Mouse (Mus musculus) ES-CJ7 (cell line): Measurements from ENCODE around the gene Tns3.

ENCODE experiments used
- DNase-seq: peaks from one replicate; pipeline ENCODE4 v3.0.0; 2011; ENCODE audit warnings: low read depth, low spot score

Gene Tns3

DNA sequence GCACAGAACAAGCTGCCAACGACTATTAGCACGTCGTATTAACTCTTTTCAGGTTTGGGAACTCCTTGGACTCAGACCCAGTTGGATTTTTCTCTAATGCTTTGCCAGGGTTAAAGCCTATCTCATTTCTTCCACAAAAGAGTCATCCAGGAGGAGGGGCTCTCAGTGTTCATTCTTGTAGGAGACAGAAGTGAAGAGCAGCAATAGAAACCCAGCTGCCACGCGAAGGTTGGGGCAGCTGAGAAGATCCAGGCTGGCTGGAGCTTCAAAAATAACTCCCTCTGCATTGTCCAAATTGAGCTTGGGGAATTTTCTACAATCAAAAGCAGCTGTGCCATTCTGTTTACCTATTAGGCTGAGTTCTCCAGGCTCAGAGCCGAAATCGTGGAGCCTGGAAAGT is 16.3 kb upstream of the Tns3 start:
- no peak for DNase-seq

DNA sequence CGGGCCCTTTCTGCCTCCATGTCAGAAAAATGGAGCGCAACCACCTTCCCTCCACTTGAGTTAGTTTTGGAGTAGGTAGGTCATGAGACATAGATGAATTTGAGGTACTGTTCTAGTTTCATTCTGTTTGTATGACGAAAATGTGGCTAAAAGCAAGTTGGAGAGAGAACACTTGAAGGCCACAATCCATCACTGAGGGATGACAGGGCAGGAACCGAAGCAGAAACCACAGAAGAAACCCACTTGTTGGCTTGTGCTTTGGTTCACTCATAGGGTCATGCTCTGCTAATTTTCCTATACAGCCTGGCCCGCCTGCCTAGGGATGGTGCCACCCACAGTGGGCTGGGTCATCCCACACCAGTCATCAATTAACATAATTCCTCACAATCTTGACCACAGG is 14.9 kb upstream of the Tns3 start:
- no peak for DNase-seq

DNA sequence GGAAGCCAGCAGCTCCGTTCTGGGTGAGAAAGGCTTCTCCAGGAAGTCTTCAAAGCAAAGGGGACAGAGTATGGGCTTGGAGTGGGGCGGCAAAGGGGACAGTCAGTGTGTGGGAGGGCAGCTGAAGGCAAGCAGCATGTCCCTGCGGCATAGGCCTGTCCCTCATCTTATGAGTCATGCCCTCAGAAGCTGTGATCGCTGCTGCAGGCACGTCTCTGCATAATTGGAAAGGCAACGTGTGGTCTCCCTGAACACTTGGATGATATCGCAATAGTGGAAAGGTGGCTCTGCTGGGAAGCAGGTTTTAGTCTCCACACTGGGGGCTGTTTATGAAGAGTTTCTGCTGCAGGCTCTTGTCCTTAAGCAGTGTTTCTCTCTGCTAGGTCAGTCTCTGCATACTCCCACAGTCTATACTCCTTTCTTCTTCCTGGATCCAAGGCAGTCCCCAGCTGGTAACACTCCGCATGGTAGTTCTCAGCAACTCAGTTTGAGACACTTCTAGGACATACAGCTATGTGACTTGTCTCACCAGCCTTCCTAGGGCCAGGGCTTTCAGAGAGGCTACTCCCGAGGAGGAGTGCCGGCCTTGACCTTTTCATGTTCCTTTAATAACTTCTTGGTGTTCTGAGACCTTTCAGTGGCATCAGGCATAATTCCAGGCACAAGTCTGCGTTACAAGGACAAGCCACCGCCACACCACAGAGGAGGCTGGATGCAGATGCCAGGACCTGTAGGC is 14.1 kb upstream of the Tns3 start:
- no peak for DNase-seq

DNA sequence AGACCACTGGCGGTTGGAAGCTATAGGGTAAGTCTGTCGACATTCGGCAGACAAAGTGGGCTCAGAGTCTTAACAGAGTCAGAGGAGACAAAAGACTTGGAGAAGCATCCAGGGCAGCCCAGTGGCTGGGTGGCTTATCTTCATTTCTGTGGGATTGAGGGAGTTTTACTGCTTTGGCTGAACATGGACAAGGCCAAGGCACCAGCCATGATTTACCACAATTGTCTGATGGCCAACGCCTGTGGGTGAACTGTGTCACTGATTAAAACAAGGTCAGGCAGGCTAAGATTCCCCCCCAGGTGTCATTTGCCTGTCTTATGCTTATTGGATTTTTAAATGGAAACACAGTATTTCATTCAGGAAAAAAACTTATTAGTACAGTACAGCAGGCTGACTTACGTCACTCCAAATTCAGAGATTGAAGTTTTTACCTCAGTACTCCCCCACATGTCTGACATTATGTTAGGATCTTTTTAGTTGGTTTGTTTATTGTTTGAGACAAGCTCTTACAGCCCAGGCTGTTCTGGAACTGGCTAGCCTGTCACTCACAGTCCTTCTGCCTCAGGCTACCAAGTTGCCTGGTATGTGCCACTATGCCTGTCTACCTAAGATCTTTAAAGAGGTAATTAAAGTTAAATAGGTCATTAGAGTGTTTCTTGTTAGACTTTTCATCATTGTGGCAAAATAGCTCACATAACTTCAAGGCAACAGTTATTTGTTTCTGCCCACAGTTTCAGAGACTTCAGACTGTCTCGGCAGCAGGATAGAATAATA is 11.6 kb upstream of the Tns3 start:
- no peak for DNase-seq

DNA sequence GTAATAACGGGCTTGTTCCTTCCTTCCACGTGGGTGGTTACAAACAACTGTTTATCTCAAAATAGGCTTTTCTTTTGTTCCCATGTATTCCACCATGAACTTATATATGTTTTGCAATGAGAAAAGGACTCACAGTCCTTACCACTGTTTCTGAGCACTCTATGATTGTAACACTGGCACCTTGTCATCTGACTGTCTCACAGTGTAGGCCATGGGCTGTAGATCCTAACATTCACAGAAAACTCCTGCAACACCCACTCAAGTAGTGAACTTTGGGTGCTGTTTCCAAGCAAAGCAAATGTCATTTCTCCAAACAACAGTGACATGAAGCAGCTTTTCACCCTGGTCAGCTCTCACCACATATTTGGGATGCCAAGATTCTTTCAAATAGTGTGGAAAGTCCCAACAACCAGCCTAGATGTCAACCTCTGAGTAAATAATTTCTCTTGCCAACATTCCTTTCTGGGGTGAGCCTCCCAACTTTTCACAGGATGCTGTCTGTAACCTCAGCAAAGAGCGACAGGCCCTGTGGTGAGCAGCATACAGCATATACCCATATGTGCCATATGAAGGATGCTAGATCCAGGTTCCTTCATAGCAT is 10.3 kb upstream of the Tns3 start:
- no peak for DNase-seq

DNA sequence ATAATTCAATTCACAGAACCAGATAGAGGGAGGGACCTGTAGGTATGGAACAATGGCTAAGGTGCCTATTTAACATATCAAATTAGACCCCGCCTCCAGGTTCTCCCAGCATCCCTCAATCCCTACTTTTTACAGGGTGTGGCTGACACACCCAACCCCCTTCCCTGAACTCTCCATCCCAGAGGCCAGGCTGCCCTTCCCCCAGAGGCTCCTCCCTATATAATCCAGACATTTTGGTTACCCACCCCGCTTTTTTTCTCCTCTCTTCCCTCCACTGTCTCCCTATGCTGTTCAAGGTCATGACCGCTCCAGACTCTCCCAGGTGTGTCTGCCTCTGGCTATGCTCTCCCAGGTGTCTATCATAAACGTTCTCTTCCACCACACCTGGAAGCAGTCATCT is 7.4 kb upstream of the Tns3 start:
- peak; percentile 93 for DNase-seq

DNA sequence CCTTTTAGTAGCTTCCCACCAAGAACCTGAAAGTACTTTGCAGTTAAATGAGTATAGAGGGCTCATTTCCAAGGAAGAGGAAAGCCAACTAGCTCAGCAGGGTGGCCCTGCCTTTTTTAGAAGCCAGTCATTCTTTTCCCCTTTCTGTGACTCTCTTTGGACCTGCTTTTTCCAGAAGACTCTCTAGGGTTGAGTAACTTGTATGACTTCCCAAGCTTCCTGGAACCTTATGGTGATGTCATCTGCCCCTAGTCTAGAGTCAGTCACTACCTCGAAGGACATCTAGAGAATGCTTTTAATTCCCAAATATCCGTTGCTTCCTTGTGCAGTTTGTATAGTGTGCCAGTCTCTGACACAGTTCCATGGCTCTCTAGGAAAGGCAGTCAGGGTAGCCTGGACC is 4.8 kb upstream of the Tns3 start:
- no peak for DNase-seq

DNA sequence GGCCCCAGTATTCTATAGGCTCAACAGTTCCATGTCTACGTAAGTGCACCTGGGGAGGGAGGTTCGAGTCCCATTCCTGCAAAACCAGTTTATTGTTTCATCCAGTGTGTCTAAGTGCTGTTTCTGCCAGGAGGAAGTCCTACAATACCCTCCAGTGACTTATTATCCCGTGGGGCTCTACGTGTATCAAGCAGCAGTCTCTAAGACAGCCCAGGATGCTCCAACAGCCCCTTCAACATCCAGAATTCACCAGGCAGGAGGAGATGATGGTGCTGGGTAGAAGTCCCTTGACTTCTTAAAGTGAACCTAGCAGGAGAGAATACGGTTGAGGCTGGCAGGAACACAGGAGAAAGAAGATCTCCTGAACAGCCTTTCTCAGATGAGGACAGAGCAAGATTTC is 462 bp upstream of the Tns3 start:
- no peak for DNase-seq

DNA sequence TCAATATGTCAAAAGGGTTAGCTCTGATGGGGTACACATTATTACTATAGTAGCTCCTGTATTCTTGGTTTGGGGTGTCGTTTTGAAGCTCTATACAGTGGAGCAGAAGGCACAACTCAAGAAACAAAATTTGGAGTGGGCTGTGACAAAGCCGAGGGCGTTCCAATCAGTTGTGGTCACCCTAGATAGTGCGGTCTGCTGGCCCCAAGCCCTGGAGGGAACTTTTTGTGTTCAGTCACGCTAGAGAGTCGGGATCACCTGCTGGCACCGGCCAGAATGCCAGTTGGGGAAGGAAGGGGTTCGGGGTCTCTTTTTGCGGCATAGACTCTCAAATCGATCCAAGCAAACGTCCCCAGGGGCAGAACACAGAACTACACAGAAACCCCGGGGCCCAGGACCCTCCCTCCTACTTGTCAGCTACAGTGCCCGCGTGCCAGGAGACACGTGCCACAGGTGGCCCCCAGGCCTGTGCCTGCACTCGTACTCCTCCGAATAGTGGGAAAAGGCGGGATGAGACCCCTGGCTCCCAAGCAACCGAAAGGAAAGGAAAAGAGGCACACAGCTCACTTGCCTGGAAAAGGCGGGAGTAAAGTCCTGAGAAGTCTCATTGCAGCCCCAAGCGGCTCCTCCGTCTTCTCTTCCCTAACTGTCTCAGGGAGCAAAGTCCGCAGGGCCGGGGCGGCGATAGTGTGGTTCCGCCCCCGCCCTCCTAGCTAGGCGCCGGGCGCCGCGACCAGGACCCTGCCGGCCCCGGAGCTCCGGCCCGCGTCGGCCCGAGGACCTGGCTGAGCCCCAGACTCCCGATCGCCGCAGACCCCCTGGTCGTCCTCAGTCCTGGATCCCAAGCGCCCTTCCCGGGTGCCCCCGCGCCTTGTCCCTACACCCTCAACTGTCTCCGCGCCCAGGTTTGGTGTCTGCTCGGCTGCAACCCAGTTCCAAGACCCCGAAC is 617 bp downstream of the Tns3 start:
- peak; percentile 71 for DNase-seq

DNA sequence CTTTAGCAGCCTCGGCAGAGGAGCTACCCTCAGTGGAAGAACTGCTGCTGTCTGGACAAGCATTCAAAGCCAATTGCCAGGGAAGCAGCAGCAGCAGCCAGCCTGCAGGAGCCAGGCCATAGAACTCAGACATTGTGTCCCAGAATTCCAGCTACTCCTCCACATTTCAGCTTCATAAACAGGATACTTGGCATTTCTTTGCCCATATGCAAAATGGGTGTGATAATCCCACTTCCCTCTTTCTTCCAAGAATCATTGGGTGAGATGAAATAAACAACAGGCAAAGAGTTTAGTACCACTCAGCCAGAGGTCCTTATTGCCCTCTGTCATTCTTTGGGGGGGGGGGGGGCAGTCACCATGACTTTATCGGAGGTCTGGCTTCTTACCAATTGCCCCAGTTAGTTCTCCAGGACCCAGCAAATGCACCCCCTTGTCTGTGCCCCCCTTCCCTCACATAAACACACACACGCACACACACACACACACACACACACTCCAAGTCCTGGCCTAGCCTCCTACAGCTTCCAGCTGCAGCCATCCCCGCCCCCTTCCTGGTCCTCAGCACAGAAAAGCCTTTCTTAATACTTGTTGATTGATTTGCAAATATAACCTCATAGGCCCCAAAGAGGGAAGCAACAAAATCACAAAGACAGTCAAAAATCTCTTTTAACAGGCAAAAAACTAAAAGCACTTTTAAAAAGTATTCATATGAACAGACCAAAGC is 1.5 kb downstream of the Tns3 start:
- no peak for DNase-seq

DNA sequence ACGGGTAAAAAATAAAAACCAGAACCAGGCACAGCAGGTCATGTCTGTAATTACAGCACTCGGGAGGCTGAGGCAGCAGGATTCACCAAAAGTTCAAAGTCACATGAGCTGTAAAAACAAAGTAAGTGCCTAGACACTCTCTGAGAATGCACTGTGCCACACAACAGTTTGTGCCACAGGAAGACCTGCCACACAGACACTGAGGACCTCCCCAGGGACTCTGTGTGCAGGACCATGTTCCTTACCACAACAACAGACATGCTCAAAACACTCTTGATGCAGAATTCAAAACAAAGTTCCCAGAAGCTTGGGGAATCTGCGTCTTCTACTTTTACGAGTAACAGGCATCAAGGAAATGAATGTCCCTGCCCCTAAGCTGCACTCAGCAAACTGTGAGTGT is 3.4 kb downstream of the Tns3 start:
- no peak for DNase-seq

DNA sequence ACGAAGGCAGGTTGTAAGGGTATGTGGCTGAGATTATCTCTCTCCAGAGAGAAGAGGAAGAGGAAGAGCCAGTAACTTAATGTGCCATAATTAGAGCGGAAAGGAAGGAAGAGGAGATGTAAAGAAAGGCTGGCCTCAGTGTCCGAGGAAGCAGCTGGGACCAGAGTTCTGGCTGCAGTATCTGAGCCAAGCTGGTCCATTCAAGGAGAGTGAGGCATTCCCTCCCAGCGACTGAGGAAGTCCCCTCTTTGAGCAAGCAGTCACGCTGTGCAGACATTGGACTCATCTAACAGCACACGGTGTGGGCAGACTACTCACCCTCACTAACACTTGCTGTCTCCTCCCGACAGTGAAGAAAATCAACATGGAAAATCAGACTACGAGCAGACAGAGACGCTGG is 4.5 kb downstream of the Tns3 start:
- no peak for DNase-seq

DNA sequence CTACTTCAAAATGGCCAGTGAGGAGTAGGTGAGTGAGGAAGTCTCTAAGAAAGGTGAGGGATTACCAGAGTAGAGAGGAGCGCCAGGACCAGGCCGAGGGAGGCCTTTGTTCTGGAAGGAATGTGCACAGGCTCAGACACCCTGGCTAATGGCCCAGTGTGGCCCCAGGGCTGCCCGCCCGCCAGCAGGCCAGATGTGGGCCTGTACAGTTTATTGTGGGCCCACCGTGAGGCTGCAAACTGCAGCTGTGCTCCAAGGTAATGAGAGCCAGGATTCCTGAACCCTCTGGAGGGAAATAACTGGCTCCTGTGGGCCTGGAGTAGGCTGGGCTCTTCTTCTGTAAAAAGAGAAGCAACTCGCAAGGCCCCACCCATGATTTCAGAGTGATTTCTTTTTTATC is 5.3 kb downstream of the Tns3 start:
- no peak for DNase-seq

DNA sequence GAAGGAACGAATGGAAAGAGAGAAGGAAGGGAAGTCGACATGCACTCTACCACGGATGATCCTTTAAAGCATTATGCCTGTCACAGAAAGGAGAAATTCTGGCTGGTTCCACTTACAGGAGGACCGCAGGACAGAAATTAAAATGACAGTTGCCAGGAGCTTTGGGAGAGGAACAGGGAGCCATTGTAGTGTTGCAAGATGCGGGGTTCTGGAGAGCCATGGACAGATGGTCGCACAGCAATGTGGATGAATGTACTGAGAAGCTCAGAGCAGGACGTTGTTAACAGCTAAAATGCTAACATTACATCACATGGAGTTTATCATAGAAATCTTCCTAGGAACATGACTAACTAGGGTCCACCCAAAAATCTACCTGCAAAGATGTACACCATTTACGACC is 6.8 kb downstream of the Tns3 start:
- DNase-seq: no peak

DNA sequence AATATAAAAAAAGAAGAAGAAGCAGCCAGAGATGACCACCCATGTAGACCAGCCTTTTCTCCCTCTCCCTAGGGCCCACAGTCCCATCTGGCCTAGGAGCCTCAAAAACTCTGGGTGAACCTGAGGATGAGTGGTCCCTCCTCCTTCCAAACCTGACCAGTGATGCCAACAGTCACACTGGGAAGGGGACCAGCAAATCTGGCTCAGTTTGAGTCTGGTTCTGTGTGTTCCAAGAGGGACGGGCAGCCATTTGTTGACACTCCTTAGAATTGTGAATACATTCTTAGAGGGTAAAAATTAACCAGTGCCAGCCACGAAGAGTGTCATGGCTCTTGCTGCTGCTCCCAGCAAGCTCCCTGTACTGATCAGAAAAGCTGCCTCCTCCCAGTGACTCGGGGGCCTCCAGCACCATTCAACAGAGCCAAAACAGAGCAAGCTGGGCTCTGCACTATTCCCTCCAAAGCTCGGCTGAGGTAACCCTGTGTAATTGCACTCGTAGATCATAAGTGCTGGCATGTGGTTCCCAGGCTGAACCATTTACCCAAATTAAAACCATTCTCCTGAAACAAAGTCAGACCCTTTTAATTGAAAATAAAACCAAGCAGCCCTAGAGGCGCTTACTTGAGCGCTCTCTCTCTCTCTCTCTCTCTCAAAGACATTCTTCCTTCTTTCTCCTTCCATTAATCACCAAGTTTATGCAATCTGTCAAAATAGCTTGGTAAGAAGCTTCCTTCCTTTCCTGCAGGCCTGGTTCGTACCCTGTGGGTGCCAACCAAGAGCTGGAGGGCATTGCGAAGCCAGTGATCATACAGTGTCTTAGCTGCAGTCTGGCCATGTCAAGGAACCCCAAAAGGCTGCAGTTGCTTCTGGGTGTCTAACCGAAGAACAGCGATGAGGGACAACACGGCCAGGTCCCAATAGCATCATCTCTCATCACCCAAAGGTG is 7.6 kb downstream of the Tns3 start:
- no peak for DNase-seq

DNA sequence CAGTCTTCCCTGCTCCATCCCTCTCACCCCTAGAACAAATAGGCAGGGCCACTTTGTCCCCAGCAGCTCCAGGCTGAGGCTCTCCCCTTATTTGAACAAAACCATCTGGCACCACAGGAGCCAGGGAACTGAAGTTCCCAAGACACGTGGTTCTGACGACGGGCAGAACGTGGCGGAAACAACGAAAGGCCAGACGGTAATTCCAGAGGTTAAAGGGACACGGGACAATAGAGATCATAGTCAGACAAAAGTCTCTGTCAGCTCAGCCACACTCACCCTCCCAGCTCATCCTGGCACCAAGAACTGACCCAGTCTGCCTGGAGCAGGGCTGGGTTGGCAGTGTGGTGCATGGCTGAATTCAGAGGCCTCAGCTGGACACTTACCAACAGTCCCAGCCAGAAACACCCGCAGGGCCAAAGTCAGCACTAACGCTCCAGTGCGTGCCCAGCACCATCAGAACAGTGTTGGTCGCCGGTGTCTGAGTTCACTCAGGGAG is 10.5 kb downstream of the Tns3 start:
- no peak for DNase-seq

DNA sequence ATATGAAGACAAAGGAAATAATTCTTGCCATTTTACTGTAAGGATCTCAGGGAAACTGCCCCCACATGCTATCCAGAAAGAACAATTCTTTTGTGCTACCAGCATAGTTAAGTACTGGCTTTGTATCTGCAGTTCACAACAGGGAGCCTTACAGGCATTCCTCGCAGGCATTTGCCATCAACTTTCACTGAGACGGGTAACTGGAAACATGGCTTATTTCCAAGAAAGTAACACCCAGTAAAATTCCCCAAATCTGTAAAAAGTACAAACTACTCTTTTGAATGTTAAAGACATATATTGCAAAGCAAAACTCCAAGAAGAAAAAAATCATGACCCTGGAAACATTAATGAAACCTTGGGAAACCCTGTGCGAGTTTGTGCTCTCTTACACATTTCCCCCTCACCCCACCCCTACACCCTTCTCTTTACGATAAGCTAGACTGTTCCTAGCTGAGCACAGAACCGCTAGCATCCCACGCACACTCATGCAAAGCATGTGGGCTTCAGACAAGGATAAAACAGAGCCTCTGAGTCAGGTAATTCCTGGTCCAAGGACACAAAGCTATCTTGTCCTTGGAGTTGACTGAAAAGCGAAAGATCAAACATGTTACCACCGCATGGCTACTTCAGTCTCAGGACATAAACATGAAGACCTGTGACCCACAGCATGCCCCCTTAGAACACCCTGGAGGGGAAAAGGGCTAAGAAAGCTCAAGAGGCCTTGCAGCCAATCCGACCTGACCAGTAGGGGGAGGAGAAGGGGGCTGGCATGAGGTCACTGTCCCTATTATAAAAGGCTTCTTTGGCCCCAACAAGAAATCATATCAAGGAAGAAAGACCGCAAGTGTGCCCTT is 11.3 kb downstream of the Tns3 start:
- DNase-seq: no peak

DNA sequence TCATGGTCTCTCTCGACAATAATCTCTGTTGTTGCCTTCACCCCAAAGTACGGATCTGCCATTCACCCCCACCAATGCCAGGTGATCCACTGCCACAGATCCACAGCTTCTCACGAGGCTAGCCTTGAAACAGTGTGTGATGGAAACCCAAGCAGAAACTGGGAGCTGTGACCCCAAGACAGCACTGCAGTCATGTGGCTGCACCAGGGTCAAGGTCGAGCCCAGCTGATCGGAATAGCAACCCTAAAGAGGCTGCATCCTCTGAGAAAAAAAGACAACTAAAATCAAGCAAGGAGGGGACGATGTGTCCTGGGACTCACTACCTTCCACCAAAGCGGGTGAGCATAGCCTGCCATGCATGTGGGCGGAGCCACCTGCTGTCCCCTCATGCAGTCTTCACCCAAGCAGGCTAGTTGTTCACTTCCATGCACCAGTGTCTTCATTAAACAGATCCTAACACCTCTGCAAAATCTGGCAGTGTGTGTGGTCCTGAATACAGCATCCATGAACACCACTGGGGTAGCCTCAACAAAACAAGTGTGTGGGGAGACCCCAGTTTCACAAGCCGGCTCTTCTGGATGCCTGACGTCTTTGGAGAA is 12.1 kb downstream of the Tns3 start:
- no peak for DNase-seq
